Mouse (Mus musculus): ENCODE measurements around the gene Vps8.

Vps8 gene

DNA sequence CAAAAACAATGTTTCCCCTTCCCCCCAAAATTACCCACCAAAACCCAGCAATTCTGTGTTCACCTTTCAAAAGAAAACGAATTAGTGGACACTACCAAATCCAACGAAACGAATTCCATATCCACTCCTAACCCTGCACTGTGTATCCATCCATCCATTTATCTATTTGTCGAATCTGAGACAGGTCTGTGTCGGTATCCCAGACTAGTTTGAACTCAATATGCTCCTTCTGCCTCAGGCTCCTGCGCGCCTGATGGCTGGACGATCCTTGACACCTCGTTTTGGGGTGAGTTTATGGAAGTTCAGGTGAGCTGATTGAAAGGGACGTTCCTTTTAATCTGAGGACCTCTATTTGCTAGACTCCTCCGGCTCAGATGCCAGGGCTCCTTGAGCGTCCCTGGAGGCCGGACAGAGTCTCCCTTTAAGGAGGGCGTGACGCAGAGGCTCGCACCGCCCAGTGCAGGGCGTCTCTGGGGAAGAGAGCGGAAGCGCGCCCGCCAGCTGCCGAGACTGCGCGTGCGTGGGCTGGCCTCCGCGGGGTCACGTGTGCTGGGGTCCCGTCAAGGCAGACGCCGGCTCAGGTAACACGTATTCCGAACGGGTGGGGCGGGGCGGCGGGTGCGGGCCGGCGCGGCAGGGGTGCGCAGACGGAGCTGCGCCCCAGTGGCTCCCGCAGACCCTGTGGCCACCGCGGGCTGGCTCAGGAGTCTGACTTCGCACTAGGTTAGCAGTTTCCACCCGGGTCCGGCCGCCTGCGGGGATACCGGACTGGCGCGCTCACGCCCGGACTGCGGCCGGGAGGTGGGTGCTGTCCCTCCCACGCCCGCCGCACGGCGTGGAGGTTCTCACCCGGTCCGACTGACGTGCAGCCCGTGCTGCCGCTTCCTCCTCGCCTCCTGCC, at the start of gene Vps8:
Gene Vps8 (plus strand): TSS at position 474 of the 901 bp plus-strand sequence.
- DNase-seq (ENCODE audit: low spot score) = peak; percentile 94

DNA sequence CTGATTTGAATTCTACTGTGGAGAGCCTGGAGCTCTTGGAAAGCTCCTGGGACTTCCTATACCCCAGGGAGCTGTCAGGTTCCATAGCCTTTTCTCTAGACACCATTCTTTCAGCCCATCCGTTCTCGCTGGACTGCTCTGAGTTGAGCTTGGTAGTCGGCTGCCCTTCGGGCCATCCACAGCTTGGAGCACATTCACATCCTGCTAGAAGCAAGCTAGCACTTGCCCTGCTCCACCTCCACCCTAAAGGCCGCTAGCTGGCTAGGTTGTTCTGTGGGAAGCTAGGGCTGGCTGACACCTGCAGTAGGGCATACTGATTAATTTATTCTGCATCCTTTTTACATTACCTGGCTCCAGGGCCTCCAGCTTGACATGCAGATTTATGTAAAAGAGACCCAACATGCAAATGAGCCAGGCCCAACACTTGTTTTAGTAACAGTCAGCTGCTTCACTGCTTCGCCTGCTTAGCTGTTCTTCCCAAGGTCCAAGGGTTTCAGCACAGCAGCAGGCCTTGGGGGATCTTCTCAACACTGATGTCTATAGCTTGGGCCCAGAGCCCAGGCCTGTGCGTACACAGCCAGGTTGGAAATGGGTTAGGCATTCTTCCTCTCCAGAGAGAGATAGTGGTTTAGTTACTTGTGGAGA, 49.5 kb upstream of the Vps8 start:
- no peak for DNase-seq (ENCODE audit: low spot score)

DNA sequence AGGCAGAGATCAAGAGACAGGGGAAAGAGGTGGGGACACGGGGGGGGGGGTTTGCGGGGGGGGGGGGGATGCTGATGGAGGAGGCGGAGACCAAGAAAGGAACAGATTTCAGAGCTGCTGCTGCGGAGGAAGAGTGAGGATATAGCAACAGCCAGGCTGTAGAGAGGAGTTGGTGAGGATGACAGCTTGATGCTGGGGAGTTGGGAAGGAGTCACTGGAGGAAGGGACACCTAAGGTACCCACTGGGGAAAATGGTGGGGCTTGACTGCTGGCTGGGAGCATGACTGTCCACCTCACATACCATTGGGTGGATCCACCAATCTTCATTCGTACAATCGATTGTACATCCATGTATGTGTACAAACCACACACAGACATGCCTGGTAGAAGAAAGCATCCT, 48.9 kb upstream of the Vps8 start:
- no peak for DNase-seq (ENCODE audit: low spot score)

DNA sequence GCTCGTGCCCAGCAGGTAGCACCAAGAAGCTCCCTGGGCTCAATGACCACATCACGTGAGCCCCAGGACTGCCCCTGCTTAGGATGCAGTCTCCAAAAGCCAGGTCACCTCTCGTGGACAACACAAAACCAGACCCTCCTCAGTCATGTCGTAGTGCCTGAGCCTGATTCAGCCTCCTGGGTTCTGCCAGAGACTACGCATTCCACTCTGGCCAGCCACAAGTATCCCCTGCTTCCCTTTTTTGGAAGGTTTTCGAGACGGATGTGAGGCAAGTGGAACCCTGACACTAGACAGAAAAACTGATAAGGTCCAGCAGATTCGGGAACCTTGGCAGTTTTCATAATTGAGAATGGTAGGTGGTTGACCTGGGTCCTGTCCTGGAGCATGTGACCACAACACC, 47.8 kb upstream of the Vps8 start:
- no peak for DNase-seq (ENCODE audit: low spot score)

DNA sequence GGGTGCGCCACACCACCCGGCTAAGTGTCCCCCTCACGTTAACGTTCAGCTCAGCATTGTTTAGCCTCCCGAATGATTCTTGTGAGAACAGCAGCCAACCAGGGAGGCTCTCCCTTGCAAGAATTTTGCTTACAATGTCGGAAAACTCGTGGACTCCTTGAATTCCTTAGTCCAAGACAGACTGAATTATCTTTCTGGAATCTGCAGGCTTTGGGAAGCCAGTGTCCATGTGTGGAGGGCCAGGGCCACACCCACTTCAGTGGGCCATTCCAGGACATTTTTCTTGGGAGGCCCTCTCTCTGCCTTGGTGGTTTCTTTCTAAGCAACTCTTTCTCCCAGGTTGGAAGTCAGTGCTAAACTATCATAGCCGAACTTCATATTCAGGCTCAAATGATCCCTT, 46.6 kb upstream of the Vps8 start:
- no peak for DNase-seq (ENCODE audit: low spot score)

DNA sequence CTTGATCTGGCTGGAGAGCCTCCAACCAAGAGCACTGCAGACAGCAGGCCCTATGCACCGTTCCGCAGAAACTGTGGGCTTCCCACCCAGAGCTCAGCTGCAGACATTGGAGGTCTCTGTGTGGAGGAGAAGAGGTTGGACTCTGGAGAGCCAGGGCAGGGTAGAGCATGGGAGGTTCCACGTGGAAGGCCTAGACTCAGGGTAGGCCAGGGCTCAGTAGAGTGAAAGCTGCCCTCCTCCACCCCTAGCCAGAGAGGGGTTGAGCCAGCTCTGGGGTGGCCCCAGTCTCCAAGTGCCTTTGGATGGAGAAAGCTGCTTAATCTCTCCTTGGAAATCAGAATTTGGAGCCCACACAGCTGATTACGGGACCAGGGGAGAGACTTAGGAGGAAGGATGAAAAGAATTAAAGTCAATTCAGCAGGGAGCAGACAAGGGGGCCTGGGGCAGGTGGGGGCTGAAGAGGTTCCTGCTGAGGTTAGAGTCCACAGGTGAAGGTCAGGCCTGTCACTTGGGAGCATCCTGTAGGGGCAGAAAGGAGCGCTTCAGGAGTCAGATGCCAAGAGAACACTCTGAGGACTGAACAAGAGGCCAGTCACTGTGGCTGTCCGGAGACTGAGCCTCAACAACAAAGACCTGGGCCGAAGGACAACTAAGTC, 45.8 kb upstream of the Vps8 start:
- no peak for DNase-seq (ENCODE audit: low spot score)

DNA sequence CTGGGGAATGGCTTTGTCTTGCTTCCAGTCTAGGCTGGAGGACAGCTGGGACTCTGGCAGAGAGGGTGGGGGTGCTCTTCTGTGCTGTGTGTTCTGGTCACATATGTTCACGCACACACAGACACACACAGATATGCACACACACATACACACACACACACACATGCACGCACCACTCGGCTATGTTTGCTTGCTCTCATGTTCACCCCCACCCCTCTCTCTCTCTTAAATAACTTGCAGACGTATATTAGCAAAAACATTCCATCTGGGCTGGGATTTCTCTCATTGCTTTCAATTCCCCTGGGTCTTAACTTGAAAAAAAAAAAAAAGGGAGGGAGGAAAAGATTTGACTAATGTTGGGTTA, 45.3 kb upstream of the Vps8 start:
- DNase-seq (ENCODE audit: low spot score) = no peak

DNA sequence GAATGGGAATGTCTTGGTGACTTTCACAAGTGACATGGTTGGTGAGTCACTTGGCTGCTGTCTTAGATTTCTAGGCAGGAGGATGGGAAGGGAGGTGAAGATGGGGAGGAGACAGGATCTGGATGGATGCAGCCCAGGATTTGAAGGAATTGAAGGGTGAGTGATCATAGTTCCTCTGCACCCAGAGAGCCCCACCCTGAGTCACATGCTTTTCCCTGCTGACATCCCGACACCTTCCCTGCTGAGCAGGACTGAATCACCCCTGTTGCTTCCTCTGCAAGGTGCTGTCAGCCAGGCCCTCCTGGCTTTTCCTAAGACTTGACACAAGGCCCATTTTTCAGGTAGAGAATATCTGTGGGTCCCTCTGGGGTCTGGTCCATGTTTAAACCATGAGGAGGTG, 41.4 kb upstream of the Vps8 start:
- DNase-seq (ENCODE audit: low spot score) = no peak

DNA sequence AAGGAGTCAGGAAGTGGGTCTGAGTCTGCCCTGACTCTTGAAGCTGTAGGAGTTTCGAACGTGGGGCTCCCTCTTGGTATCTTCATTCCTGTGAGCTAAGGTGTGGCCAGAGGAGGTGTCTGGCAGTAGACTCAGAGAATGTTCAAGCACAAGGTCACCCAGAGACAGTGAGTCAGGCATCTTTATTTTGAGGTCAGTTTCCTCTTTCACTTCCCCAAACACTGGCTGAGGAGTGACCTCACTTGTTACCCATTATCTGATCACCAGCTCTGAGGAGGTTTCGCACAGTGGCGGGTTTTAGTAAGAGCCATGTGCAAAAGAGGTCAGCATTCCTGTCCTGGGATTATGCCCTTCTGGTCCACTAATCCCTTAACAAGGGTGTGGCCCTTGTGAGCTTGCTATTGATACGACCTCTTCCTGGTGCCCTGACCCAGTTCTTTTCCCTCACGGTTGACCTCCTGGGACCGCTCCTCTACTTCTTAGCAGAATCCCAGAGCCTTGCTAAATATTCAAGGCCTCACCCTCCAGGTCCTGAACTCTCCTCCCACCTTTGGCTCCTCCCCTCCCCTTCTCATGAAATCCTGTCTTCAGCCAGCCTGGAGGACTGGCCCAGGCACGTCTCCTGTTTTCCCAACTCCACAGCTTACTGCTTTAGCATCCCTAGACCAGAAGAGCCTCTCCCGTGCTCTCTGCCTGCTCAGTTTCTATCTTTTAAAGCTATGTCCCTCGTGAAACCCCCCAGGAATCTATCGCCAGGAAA, 40.6 kb upstream of the Vps8 start:
- peak; percentile 18 for DNase-seq (ENCODE audit: low spot score)

DNA sequence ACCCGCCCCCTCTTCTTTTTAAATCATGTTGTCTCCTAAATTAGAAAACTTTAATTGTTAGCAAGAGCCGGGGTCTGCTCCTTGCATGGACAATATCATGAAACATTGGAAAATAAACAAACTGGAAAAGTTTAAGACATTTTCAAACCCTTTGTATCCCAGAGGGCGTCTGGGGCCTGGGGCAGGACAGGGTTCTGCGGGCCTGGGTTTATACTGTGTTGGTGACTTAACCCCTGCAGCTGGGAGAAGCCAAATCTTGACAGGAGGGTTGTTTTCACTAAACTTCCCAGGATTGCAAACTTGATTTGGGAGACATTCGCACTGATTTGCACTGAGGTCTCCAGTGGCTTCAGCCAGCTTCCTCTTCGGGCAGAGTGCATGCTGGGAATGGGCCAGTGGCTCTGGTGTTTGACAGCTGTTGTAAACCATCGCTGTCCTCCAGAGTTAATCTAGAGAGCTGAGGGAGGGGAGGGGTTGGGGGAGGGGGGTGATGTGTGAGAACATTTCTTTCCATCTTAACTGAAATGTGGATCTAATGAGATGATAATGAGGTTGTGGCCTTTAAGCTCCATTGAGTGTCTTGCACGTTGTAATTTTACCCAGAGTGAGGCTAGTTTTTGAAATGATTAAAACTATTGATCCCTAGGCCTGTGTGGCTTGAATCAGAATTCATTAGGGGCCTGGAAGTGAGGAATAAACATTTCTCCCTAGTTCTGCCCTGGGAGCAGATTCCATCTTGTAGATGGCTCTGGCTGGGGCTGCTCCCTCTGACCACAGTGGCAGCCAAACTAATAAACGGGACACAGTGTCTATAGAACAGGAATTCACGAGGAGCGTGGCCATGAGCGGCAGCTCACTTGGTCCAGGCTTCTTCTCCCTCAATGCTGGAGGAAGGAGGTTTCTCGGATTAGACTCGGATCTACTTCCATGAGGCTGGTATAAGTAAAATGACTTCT, 36.7 kb upstream of the Vps8 start:
- DNase-seq (ENCODE audit: low spot score) = peak; percentile 33

DNA sequence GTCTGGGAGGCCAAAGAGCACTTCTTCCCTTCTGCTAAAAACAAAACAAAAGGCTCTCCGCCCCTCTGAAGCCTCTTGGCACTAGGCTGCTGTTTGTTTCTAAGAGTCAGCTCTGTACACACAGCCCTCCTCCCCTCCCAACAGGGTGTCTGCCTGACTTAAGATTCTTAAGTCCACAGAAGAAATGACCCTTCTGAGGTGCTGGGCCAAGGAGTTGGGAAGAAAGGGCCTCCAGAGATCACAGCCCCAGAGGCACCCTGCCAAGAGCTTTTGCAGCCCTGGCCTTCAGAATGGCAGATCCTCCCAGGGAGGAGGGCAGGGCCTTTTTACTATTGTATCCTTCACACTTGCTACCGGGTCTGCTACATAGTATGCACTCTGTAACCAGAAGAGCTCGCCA, 33.6 kb upstream of the Vps8 start:
- DNase-seq (ENCODE audit: low spot score) = peak; percentile 69

DNA sequence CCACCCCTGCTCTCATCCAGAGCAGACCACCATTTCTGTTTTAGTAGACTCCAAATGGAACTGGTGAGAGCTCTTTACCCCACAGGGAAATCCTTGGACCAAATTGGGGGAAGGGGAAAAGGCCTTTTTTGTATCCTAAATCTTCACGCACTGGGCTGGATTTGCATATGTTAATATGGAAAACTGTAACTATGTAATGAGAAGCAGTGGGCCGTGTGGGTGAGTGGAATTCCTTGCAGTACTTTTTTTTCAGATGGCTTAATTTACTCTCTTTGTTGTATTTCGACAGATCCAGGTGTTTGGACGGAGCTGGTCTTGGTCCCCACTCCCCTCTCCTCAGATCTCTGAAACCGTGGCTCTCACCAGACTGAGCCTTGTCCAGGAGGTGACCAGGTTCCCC, 32.2 kb upstream of the Vps8 start:
- DNase-seq (ENCODE audit: low spot score) = no peak

DNA sequence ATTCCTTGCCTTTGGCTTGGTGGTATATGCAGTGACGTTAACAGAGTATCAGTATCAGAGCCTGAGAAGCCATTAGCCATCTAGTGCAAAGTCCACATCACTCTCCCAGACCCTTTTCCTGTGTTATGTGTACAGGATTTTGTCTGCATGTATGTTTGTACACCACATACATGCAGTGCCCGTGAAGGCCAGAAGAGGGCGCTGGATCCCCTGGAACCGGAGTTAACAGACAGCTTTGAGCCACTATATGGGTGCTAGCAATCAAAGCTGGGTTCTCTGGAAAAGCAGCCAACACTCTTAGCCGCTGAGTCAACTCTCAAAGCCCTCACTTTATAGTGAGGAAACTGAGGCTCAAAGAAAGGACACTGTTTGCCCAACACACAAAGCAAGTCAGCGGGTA, 30.8 kb upstream of the Vps8 start:
- no peak for DNase-seq (ENCODE audit: low spot score)

DNA sequence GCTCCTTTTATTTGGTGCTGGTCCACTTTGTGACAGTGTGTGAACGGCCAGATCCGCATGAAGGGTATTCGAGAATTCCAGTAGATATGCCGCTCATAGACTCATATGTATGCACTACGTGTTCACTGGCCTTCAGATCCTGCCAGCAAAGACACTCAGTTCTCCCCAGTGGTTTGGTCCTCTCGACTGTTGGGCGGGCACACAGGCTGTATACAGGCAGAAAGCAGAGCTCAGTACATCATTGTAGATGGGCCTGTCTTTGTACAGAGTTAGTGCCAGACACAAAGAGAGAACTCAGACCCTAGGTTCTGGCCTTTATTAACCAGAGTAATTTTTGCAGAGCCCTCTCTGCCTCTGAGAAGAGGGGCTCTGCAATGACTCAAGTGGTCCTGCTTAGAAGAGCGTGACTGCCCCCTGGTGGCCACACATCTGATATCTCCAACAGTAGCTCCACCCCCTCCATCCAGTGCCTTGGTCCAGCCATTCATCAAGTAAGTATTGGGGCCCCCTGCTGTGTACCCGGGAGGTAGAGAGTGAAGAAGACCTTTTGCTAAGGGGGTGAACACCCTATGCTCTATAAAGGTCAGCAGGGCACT, 30.3 kb upstream of the Vps8 start:
- peak; percentile 75 for DNase-seq (ENCODE audit: low spot score)

DNA sequence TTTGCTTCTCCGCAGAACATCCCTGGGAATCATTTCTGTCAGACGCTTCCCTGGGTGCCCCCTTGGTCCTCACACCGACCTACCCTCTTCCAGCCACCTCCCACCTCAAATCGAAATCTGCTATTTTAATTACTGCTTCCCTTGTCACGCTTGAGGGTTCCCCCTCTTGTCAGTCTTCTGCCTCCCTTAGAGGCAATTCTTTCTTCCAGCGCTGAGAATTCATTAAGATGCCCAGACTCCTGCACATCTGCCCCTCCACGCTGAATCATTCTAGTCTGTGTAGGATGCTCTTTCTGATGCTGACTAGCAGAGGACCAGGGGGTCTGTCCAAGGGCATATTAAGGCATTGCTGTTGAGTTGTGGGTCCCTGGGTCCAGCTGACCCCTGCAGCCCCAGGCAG, 27.4 kb upstream of the Vps8 start:
- no peak for DNase-seq (ENCODE audit: low spot score)

DNA sequence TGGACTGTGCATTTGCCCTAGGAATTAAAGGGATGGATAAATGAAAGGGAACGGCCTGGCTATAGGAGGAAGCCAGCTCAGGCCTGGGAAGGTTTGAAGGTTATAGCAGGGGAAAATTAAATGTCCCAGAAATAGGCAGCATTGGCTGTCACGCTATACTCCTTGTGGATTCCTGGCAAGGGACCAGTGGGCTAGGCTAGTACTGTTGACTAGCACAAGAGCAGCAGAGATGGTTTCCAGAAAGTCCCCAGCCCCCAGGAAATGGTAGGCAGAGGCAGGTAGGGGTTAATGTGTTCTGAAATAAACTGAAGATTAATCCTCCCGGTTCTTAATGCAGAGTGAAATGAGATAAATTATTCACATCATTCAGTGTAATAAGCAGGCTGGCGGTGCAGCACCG, 25.2 kb upstream of the Vps8 start:
- no peak for DNase-seq (ENCODE audit: low spot score)

DNA sequence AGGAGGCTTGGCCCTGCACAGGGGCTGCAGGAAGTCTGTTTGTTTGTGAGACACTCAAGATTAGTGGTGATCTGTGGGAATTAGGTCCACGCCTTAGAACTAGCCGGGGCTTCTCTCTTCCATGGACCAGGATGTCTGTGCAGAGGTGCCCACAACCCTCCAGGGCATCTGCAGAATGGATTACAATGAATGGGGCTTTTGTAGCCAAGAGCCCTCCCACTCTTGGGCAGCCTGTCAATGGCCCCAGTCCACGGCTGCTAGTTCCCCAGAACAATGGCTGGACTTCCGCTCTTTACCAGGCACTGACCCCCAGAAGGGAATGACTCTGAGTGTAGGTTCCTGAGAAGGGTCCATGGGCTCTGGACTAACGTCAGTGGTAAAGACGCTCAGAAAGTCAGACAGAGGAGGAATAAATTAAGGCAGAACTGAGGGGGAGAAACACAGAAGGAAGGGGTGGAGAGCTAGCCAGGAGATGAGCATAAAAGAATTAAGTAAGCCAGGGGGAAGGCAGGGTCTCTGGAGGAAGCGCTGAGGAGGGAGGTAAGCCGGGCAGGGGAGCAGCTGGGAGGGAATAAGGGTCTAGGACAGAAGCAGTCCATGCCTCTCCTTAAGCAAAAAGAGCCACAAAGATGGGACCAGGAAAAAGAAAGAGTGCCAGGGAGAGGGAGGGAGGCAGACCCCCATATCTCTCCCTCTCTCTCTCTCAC, 24.4 kb upstream of the Vps8 start:
- DNase-seq (ENCODE audit: low spot score) = no peak

DNA sequence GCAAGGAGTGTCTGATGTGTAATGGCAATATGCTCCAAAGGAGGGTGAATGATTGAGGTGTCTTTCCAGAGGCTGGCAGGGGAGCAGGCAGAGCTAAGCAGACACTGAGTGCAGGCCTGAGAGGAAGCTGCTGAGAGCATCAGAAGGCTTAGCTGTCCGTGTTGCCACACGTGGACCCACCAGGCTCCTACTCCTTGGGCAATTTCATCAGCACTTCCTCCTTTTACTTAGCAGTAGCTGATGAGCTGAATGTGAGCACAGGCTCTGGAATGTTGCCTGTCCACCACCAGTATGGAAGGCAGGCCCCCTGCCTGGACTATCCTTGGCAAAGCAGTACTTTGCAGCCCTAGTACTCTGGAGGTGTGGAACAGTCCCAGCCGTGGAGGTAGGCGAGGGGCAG, 23.0 kb upstream of the Vps8 start:
- DNase-seq (ENCODE audit: low spot score) = no peak

DNA sequence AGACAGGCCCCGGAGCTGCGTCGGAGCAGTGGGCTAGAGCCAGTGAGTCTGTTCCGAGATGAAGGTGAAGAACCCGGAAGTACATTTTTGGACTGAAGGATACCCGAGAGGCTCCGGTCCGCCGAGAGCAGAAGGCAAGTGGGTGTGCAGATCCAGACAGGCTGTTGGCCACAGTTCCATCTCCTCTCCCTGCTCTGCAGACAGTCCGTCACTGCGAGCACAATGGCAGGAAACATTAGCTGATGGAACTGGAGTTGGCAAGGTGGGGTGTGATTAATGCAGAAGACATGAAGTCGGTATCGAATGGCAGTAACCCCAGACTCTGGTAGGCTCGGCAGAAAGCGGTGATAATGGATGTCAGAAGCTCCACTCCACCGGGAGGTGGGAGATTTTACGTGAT, 20.9 kb upstream of the Vps8 start:
- peak; percentile 18 for DNase-seq (ENCODE audit: low spot score)

DNA sequence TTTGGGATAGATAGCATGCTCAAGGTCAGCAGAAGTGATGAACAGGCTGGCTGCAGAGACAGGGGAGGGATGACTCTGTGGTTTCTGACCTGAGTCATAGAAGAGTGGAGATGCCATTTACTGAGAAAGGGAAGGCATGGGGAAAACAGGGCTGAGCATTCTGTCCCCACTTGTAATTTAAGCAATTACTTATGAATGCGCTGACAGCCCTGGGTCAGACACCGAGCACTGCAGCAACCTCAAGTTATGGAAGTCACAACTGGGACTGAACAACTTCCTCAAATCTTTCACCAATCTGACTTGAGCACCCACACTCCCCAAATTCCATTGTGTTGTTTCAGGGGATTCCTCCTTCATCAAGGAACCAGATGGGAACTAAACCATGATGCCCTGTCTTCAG, 19.5 kb upstream of the Vps8 start:
- DNase-seq (ENCODE audit: low spot score) = no peak

Data from lung, postnatal 25 days (tissue).